Mouse (Mus musculus): ENCODE results near the gene Otx2.

DNA sequence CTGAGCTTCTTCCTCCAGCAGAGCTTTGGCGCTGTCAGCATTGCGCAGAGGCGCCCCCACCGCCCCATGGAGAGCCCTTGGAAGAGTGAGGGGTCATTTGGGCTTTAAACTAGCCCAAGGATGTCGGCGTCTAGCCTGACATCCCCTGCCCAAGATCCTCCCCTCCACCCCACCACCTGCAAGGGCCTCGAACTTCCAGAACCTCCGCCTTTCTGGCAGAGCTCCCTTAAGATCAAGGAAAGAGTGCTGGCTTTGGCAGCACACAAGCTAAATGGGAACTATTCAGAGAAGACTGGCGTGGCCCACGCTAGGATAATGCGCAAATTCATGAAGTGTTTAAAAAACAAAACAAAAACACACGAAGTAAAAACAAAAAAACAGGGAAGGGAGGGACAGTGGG is 21.4 kb downstream of the Otx2 start:
- no peak for TF ChIP-seq CTCF (IDR thresholded peaks at IDR 0.05; ENCODE audit: insufficient read depth, low read length)
- no peak for TF ChIP-seq POLR2A (IDR thresholded peaks at IDR 0.05; ENCODE audit: borderline replicate concordance, extremely low read depth, low read depth, low read length)
